Mouse (Mus musculus): Measurements from ENCODE around the gene Snn.
"Not testable (repeated sequence)": the region's sequence is repeated elsewhere in the genome, so short reads cannot be mapped to it uniquely, and the experiment has no call there.

GRCm38 (mm10) chr16:11013464-11014147 lies 47.1 kb upstream of the Snn start:
- not testable (repeated sequence) for TF ChIP-seq POLR2A (IDR thresholded peaks at IDR 0.05; ENCODE audit: borderline replicate concordance, extremely low read depth, low read depth, low read length); CTCF (IDR thresholded peaks at IDR 0.05; ENCODE audit: insufficient read depth, low read length)

Measured in lung, adult 2 months (tissue).